Mouse (Mus musculus): Measurements from ENCODE around the gene Gstp2. TPM values are rescaled to one million over a fixed set of nuclear protein-coding genes. Genes with fewer than 3 reads are reported as not detected.
"Not testable (repeated sequence)": the region's sequence is repeated elsewhere in the genome, so short reads cannot be mapped to it uniquely, and the experiment has no call there.

The Gstp2 gene
- polyA plus RNA-seq, 1 experiment from 2014 or later: 5.5 TPM

GRCm38 (mm10) chr19:4068242-4068641, 22.4 kb upstream of the Gstp2 start:
- not testable (repeated sequence) for H3K36me3 ChIP-seq (ENCODE audit: control insufficient read depth, insufficient read depth, low read length); H3K4me1 ChIP-seq (replicated peaks; ENCODE audit: control insufficient read depth, insufficient read depth, low read length); H3K9ac ChIP-seq (ENCODE audit: low read depth, low read length); H3K4me3 ChIP-seq (ENCODE audit: low read depth, low read length); ATAC-seq (replicated peaks; ENCODE audit: low FRiP score); H3K9me3 ChIP-seq (ENCODE audit: control insufficient read depth, low read length); DNase-seq (ENCODE audit: low spot score); H3K27me3 ChIP-seq (replicated peaks; ENCODE audit: control insufficient read depth, insufficient read depth, low read length); H3K4me2 ChIP-seq
- H3K27ac ChIP-seq (ENCODE audit: low read depth, low read length): peak overlapping the region; percentile 62; the same call in 1 of the 2 replicates
- WGBS: 82% methylated on average over 2 of the region's 2 CpGs

- ATAC-seq (replicated peaks; ENCODE audit: low FRiP score): no peak
Measured at GRCm38 (mm10) chr19:4066877-4067276, 21.1 kb upstream of the Gstp2 start.

GRCm38 (mm10) chr19:4066280-4066679, 20.5 kb upstream of the Gstp2 start:
- WGBS: 70% methylated on average over 6 of the region's 6 CpGs
- H3K9me3 ChIP-seq (ENCODE audit: control insufficient read depth, low read length): no peaks in the 10 kb centered on the region
- no peak overlapping the region for H3K27ac ChIP-seq (ENCODE audit: low read depth, low read length)
- no peaks in the 10 kb centered on the region for H3K36me3 ChIP-seq (ENCODE audit: control insufficient read depth, insufficient read depth, low read length)
- no peak overlapping the region for H3K4me3 ChIP-seq (ENCODE audit: low read depth, low read length)
- H3K4me1 ChIP-seq (replicated peaks; ENCODE audit: control insufficient read depth, insufficient read depth, low read length): 0 out of 2 replicates have a peak, but pooled peaks cover 3% of the 10 kb centered on the region
- DNase-seq (ENCODE audit: low spot score): no peak
- no peak overlapping the region for H3K9ac ChIP-seq (ENCODE audit: low read depth, low read length)
- ATAC-seq (replicated peaks; ENCODE audit: low FRiP score): no peak
- H3K4me2 ChIP-seq: no peak overlapping the region
- H3K27me3 ChIP-seq (replicated peaks; ENCODE audit: control insufficient read depth, insufficient read depth, low read length): no peaks in the 10 kb centered on the region

More at GRCm38 (mm10) chr19:4066877-4067276, 21.1 kb upstream of the Gstp2 start:
- Histone ChIP-seq H3K9ac (ENCODE audit: low read depth, low read length) (no peak overlapping the region), H3K4me3 (ENCODE audit: low read depth, low read length) (no peak overlapping the region), H3K27me3 (replicated peaks; ENCODE audit: control insufficient read depth, insufficient read depth, low read length) (no peaks in the 10 kb centered on the region), H3K9me3 (ENCODE audit: control insufficient read depth, low read length) (no peaks in the 10 kb centered on the region), H3K4me1 (replicated peaks; ENCODE audit: control insufficient read depth, insufficient read depth, low read length) (0 out of 2 replicates have a peak, but pooled peaks cover 3% of the 10 kb centered on the region), H3K36me3 (ENCODE audit: control insufficient read depth, insufficient read depth, low read length) (no peaks in the 10 kb centered on the region), H3K4me2 (no peak overlapping the region), H3K27ac (ENCODE audit: low read depth, low read length) (no peak overlapping the region)
- no peak for DNase-seq (ENCODE audit: low spot score)

- not testable (repeated sequence) for H3K9ac ChIP-seq (ENCODE audit: low read depth, low read length); H3K4me2 ChIP-seq; H3K27ac ChIP-seq (ENCODE audit: low read depth, low read length); H3K27me3 ChIP-seq (replicated peaks; ENCODE audit: control insufficient read depth, insufficient read depth, low read length); H3K4me3 ChIP-seq (ENCODE audit: low read depth, low read length); H3K36me3 ChIP-seq (ENCODE audit: control insufficient read depth, insufficient read depth, low read length); DNase-seq (ENCODE audit: low spot score); ATAC-seq (replicated peaks; ENCODE audit: low FRiP score); H3K4me1 ChIP-seq (replicated peaks; ENCODE audit: control insufficient read depth, insufficient read depth, low read length); H3K9me3 ChIP-seq (ENCODE audit: control insufficient read depth, low read length)
- 38% methylated on average over 5 of the region's 11 CpGs for WGBS
Measured at GRCm38 (mm10) chr19:4064501-4064900, 18.7 kb upstream of the Gstp2 start.

GRCm38 (mm10) chr19:4063357-4063756, 17.5 kb upstream of the Gstp2 start:
- H3K27ac ChIP-seq (ENCODE audit: low read depth, low read length); H3K4me2 ChIP-seq; H3K36me3 ChIP-seq (ENCODE audit: control insufficient read depth, insufficient read depth, low read length); H3K27me3 ChIP-seq (replicated peaks; ENCODE audit: control insufficient read depth, insufficient read depth, low read length); DNase-seq (ENCODE audit: low spot score); H3K4me3 ChIP-seq (ENCODE audit: low read depth, low read length); H3K9me3 ChIP-seq (ENCODE audit: control insufficient read depth, low read length); ATAC-seq (replicated peaks; ENCODE audit: low FRiP score); H3K9ac ChIP-seq (ENCODE audit: low read depth, low read length): not testable (repeated sequence)
- peaks cover 15% of the 10 kb centered on the region for H3K4me1 ChIP-seq (replicated peaks; ENCODE audit: control insufficient read depth, insufficient read depth, low read length)
- 64% methylated on average over 2 of the region's 4 CpGs for WGBS

- H3K36me3 ChIP-seq (ENCODE audit: control insufficient read depth, insufficient read depth, low read length): no peaks in the 10 kb centered on the region
- no peak for ATAC-seq (replicated peaks; ENCODE audit: low FRiP score)
- DNase-seq (ENCODE audit: low spot score): no peak
- WGBS: 80% methylated on average over 6 of the region's 6 CpGs
- H3K4me3 ChIP-seq (ENCODE audit: low read depth, low read length): no peak overlapping the region
- H3K27me3 ChIP-seq (replicated peaks; ENCODE audit: control insufficient read depth, insufficient read depth, low read length): no peaks in the 10 kb centered on the region
- H3K9ac ChIP-seq (ENCODE audit: low read depth, low read length): no peak overlapping the region
- peaks cover 22% of the 10 kb centered on the region for H3K4me1 ChIP-seq (replicated peaks; ENCODE audit: control insufficient read depth, insufficient read depth, low read length)
- no peak overlapping the region for H3K4me2 ChIP-seq
- no peaks in the 10 kb centered on the region for H3K9me3 ChIP-seq (ENCODE audit: control insufficient read depth, low read length)
- H3K27ac ChIP-seq (ENCODE audit: low read depth, low read length): no peak overlapping the region
Measured at GRCm38 (mm10) chr19:4060899-4061465, 15.2 kb upstream of the Gstp2 start.

- H3K27me3 ChIP-seq (replicated peaks; ENCODE audit: control insufficient read depth, insufficient read depth, low read length); H3K4me3 ChIP-seq (ENCODE audit: low read depth, low read length); ATAC-seq (replicated peaks; ENCODE audit: low FRiP score); H3K4me2 ChIP-seq; H3K36me3 ChIP-seq (ENCODE audit: control insufficient read depth, insufficient read depth, low read length); H3K9ac ChIP-seq (ENCODE audit: low read depth, low read length); DNase-seq (ENCODE audit: low spot score); H3K9me3 ChIP-seq (ENCODE audit: control insufficient read depth, low read length): not testable (repeated sequence)
- WGBS: 84% methylated on average over 8 of the region's 8 CpGs
- H3K4me1 ChIP-seq (replicated peaks; ENCODE audit: control insufficient read depth, insufficient read depth, low read length): peaks cover 29% of the 10 kb centered on the region
- H3K27ac ChIP-seq (ENCODE audit: low read depth, low read length): peak overlapping the region; percentile 79; the same call in 1 of the 2 replicates
Measured at GRCm38 (mm10) chr19:4060044-4060898, 14.4 kb upstream of the Gstp2 start.

GRCm38 (mm10) chr19:4059069-4059740, 13.4 kb upstream of the Gstp2 start, which contains the start of gene Gstp3:
Gstp3 (minus strand) TSS chr19:4059569.
- H3K27me3 ChIP-seq (replicated peaks; ENCODE audit: control insufficient read depth, insufficient read depth, low read length): no peaks in the 10 kb centered on the region

More at GRCm38 (mm10) chr19:4059069-4059740, 13.4 kb upstream of the Gstp2 start, which contains the start of gene Gstp3:
- 45% methylated on average over 15 of the region's 15 CpGs for WGBS
- peak within 1 kb of the TSS; percentile 33 for H3K4me3 ChIP-seq (ENCODE audit: low read depth, low read length)
- H3K36me3 ChIP-seq (ENCODE audit: control insufficient read depth, insufficient read depth, low read length): no peaks in the 10 kb centered on the region
- peak within 1 kb of the TSS; percentile 79 for H3K27ac ChIP-seq (ENCODE audit: low read depth, low read length)
- peak within 1 kb of the TSS; percentile 64 for H3K9ac ChIP-seq (ENCODE audit: low read depth, low read length)
- H3K9me3 ChIP-seq (ENCODE audit: control insufficient read depth, low read length): no peaks in the 10 kb centered on the region
- peak within 1 kb of the TSS; percentile 65 for H3K4me2 ChIP-seq
- DNase-seq (ENCODE audit: low spot score) (no peak), ATAC-seq (replicated peaks; ENCODE audit: low FRiP score) (peak; percentile 95)
- H3K4me1 ChIP-seq (replicated peaks; ENCODE audit: control insufficient read depth, insufficient read depth, low read length): peaks cover 29% of the 10 kb centered on the region
